Mouse (Mus musculus) midbrain, embryonic 13.5 days (tissue): ENCODE results near the gene Rita1. TPM values are rescaled to one million over a fixed set of nuclear protein-coding genes. Genes with fewer than 3 reads are reported as not detected.

ENCODE experiments used
- ATAC-seq: fragments of 200-750 bp; cut with Nextera tagmentation; 2 replicates; pipeline ENCODE4 v1.8.0; 2017; ENCODE audit warnings: mild to moderate bottlenecking, moderate TSS enrichment, moderate library complexity
- H3K27ac ChIP-seq: fragments of 300-500 bp; sonication (generic); 2 replicates; pipeline ENCODE4 v1.5.1; 2015; ENCODE audit warnings: inconsistent platforms, mild to moderate bottlenecking, moderate library complexity
- H3K27me3 ChIP-seq: fragments of 300-500 bp; sonication (generic); 2 replicates; pipeline ENCODE4 v1.6.1; 2015; ENCODE audit warnings: mild to moderate bottlenecking, inconsistent platforms
- H3K36me3 ChIP-seq: fragments of 300-500 bp; sonication (generic); 2 replicates; pipeline ENCODE4 v1.6.1; 2015; ENCODE audit warnings: mild to moderate bottlenecking, inconsistent platforms
- H3K4me1 ChIP-seq: fragments of 300-500 bp; sonication (generic); replicated peaks from 2 replicates; pipeline ENCODE4 v1.6.1; 2015; ENCODE audit warnings: inconsistent platforms
- H3K4me2 ChIP-seq: fragments of 300-500 bp; sonication (generic); replicated peaks from 2 replicates; pipeline ENCODE4 v1.6.1; 2015; ENCODE audit warnings: moderate library complexity, mild to moderate bottlenecking, inconsistent platforms
- H3K4me3 ChIP-seq: fragments of 300-500 bp; sonication (generic); replicated peaks from 2 replicates; pipeline ENCODE4 v1.5.1; 2015; ENCODE audit warnings: mild to moderate bottlenecking, inconsistent platforms
- H3K9ac ChIP-seq: fragments of 300-500 bp; sonication (generic); replicated peaks from 2 replicates; pipeline ENCODE4 v1.6.1; 2015; ENCODE audit warnings: mild to moderate bottlenecking, inconsistent platforms
- H3K9me3 ChIP-seq: fragments of 300-500 bp; sonication (generic); 2 replicates; pipeline ENCODE4 v1.6.1; 2016; ENCODE audit warnings: mild to moderate bottlenecking, inconsistent platforms
- WGBS: fragments of 180-500 bp; shearing (Covaris S2); methylation state at CpG from one replicate; pipeline ENCODE4 v1.1.7; 2015; 5-methylcytosine and 5-hydroxymethylcytosine counted together
- polyA plus RNA-seq: library from polyadenylated mRNA; unstranded; fragments of >200 nt; fragmentation: Nextera tagmentation; extraction: Ambion mirVana; gene quantifications from 2 replicates; pipeline ENCODE4 v1.2.1, GENCODE M21; 2015

Rita1 gene
- polyA plus RNA-seq, 1 experiment from 2014 or later: 23.0 TPM

GRCm38 (mm10) chr5:120645851-120646250 lies 33.5 kb upstream of the Rita1 start:
- Histone ChIP-seq H3K9me3 (no peaks in the 10 kb centered on the region), H3K27ac (no peak overlapping the region), H3K9ac (no peak overlapping the region), H3K4me2 (no peak overlapping the region), H3K27me3 (peaks cover 48% of the 10 kb centered on the region), H3K36me3 (no peaks in the 10 kb centered on the region), H3K4me3 (no peak overlapping the region), H3K4me1 (peaks cover 11% of the 10 kb centered on the region)
- WGBS: 64% methylated on average over 6 of the region's 6 CpGs
- ATAC-seq: no peak

GRCm38 (mm10) chr5:120644227-120644626 lies 31.8 kb upstream of the Rita1 start:
- no peak overlapping the region for H3K4me2 ChIP-seq
- ATAC-seq: no peak
- WGBS: 91% methylated on average over 3 of the region's 3 CpGs
- no peak overlapping the region for H3K9ac ChIP-seq
- peaks cover 7% of the 10 kb centered on the region for H3K4me1 ChIP-seq
- peaks cover 32% of the 10 kb centered on the region for H3K27me3 ChIP-seq
- H3K36me3 ChIP-seq: no peaks in the 10 kb centered on the region
- H3K27ac ChIP-seq: no peak overlapping the region
- no peaks in the 10 kb centered on the region for H3K9me3 ChIP-seq
- H3K4me3 ChIP-seq: no peak overlapping the region

- no peak for ATAC-seq
- H3K9ac ChIP-seq: no peak overlapping the region
- WGBS: 74% methylated on average over 14 of the region's 14 CpGs
- H3K9me3 ChIP-seq: no peaks in the 10 kb centered on the region
- no peak overlapping the region for H3K27ac ChIP-seq
- H3K4me3 ChIP-seq: no peak overlapping the region
- H3K36me3 ChIP-seq: no peaks in the 10 kb centered on the region
- H3K4me1 ChIP-seq: peaks cover under 1% of the 10 kb centered on the region
- peaks cover 25% of the 10 kb centered on the region for H3K27me3 ChIP-seq
- no peak overlapping the region for H3K4me2 ChIP-seq
Observed at GRCm38 (mm10) chr5:120643365-120644085, 31.1 kb upstream of the Rita1 start.

- H3K27ac ChIP-seq: no peak overlapping the region
- no peaks in the 10 kb centered on the region for H3K4me1 ChIP-seq
- WGBS: 90% methylated on average over 7 of the region's 7 CpGs
- no peaks in the 10 kb centered on the region for H3K27me3 ChIP-seq
- H3K9me3 ChIP-seq: no peaks in the 10 kb centered on the region
- no peak overlapping the region for H3K4me3 ChIP-seq
- no peaks in the 10 kb centered on the region for H3K36me3 ChIP-seq
- no peak overlapping the region for H3K4me2 ChIP-seq
- H3K9ac ChIP-seq: no peak overlapping the region
- ATAC-seq: no peak
Observed at GRCm38 (mm10) chr5:120640094-120640493, 27.7 kb upstream of the Rita1 start.

GRCm38 (mm10) chr5:120635633-120636032 lies 23.2 kb upstream of the Rita1 start:
- no peak overlapping the region for H3K4me2 ChIP-seq
- H3K9ac ChIP-seq: no peak overlapping the region
- H3K27ac ChIP-seq: no peak overlapping the region
- no peak overlapping the region for H3K4me3 ChIP-seq
- H3K27me3 ChIP-seq: peaks cover 5% of the 10 kb centered on the region; the same call in 1 of the 2 replicates
- no peak for ATAC-seq
- WGBS: 92% methylated on average over 5 of the region's 5 CpGs
- no peaks in the 10 kb centered on the region for H3K9me3 ChIP-seq
- no peaks in the 10 kb centered on the region for H3K36me3 ChIP-seq
- H3K4me1 ChIP-seq: peaks cover 6% of the 10 kb centered on the region

- H3K36me3 ChIP-seq: no peaks in the 10 kb centered on the region
- H3K27ac ChIP-seq: no peak overlapping the region
- H3K4me1 ChIP-seq: peaks cover 6% of the 10 kb centered on the region
- H3K9me3 ChIP-seq: no peaks in the 10 kb centered on the region
- peaks cover 12% of the 10 kb centered on the region for H3K27me3 ChIP-seq
- no peak for ATAC-seq
- H3K4me2 ChIP-seq: no peak overlapping the region
- no peak overlapping the region for H3K9ac ChIP-seq
- no peak overlapping the region for H3K4me3 ChIP-seq
- WGBS: 49% methylated on average over 5 of the region's 5 CpGs
Observed at GRCm38 (mm10) chr5:120634860-120635259, 22.5 kb upstream of the Rita1 start.

GRCm38 (mm10) chr5:120634131-120634530 lies 21.7 kb upstream of the Rita1 start, which contains the start of gene Cfap73:
Gene Cfap73 (minus strand): TSS chr5:120634235.
- Histone ChIP-seq H3K27me3 (peaks cover 13% of the 10 kb centered on the region), H3K9me3 (no peaks in the 10 kb centered on the region), H3K27ac (no peak within 1 kb of the TSS), H3K36me3 (0 out of 2 replicates have a peak, but pooled peaks cover under 1% of the 10 kb centered on the region), H3K9ac (no peak within 1 kb of the TSS), H3K4me3 (no peak within 1 kb of the TSS), H3K4me1 (peaks cover 6% of the 10 kb centered on the region), H3K4me2 (no peak within 1 kb of the TSS)
- ATAC-seq: no peak
- 52% methylated on average over 9 of the region's 9 CpGs for WGBS

- Histone ChIP-seq H3K36me3 (peaks cover 17% of the 10 kb centered on the region), H3K9me3 (no peaks in the 10 kb centered on the region), H3K4me2 (no peak overlapping the region), H3K9ac (no peak overlapping the region), H3K4me1 (peaks cover 18% of the 10 kb centered on the region), H3K27me3 (peaks cover 13% of the 10 kb centered on the region), H3K27ac (no peak overlapping the region), H3K4me3 (no peak overlapping the region)
- 90% methylated on average over 5 of the region's 5 CpGs for WGBS
- no peak for ATAC-seq
Observed at GRCm38 (mm10) chr5:120631892-120632291, 19.5 kb upstream of the Rita1 start.

- peaks cover 13% of the 10 kb centered on the region for H3K27me3 ChIP-seq
- 8% methylated on average over 29 of the region's 29 CpGs for WGBS
Observed at GRCm38 (mm10) chr5:120631128-120631527, 18.7 kb upstream of the Rita1 start.

GRCm38 (mm10) chr5:120628624-120629023 lies 16.2 kb upstream of the Rita1 start:
- H3K27me3 ChIP-seq: peaks cover 13% of the 10 kb centered on the region
- peaks cover 18% of the 10 kb centered on the region; the same call in 1 of the 2 replicates for H3K4me1 ChIP-seq
- no peaks in the 10 kb centered on the region for H3K9me3 ChIP-seq
- 64% methylated on average over 7 of the region's 7 CpGs for WGBS
- H3K4me2 ChIP-seq: no peak overlapping the region
- H3K36me3 ChIP-seq: peaks cover 50% of the 10 kb centered on the region
- no peak for ATAC-seq
- H3K4me3 ChIP-seq: no peak overlapping the region
- no peak overlapping the region for H3K27ac ChIP-seq
- H3K9ac ChIP-seq: no peak overlapping the region

More at GRCm38 (mm10) chr5:120631128-120631527, 18.7 kb upstream of the Rita1 start:
- peaks cover 18% of the 10 kb centered on the region for H3K4me1 ChIP-seq
- no peak overlapping the region for H3K27ac ChIP-seq
- peaks cover 25% of the 10 kb centered on the region for H3K36me3 ChIP-seq
- peak overlapping the region; percentile 11; the same call in 1 of the 2 replicates for H3K4me3 ChIP-seq
- no peak overlapping the region; the same call in 1 of the 2 replicates for H3K9ac ChIP-seq
- H3K4me2 ChIP-seq: peak overlapping the region; percentile 44
- no peaks in the 10 kb centered on the region for H3K9me3 ChIP-seq
- no peak for ATAC-seq

- ATAC-seq: no peak
- WGBS: 77% methylated on average over 15 of the region's 15 CpGs
Observed at GRCm38 (mm10) chr5:120627515-120628300, 15.3 kb upstream of the Rita1 start.

GRCm38 (mm10) chr5:120626399-120626798 lies 14.0 kb upstream of the Rita1 start:
- Histone ChIP-seq H3K9ac (no peak overlapping the region), H3K36me3 (peaks cover 72% of the 10 kb centered on the region), H3K4me3 (no peak overlapping the region), H3K9me3 (no peaks in the 10 kb centered on the region), H3K27me3 (peaks cover 11% of the 10 kb centered on the region), H3K4me2 (no peak overlapping the region), H3K27ac (no peak overlapping the region), H3K4me1 (peaks cover 23% of the 10 kb centered on the region)
- WGBS: 21% methylated on average over 19 of the region's 19 CpGs
- ATAC-seq: no peak

More at GRCm38 (mm10) chr5:120627515-120628300, 15.3 kb upstream of the Rita1 start:
- Histone ChIP-seq H3K4me1 (peaks cover 18% of the 10 kb centered on the region), H3K27ac (no peak overlapping the region), H3K36me3 (peaks cover 59% of the 10 kb centered on the region), H3K4me2 (no peak overlapping the region), H3K9ac (no peak overlapping the region), H3K9me3 (no peaks in the 10 kb centered on the region), H3K27me3 (peaks cover 13% of the 10 kb centered on the region), H3K4me3 (no peak overlapping the region)
